In the genomic region with DNA sequence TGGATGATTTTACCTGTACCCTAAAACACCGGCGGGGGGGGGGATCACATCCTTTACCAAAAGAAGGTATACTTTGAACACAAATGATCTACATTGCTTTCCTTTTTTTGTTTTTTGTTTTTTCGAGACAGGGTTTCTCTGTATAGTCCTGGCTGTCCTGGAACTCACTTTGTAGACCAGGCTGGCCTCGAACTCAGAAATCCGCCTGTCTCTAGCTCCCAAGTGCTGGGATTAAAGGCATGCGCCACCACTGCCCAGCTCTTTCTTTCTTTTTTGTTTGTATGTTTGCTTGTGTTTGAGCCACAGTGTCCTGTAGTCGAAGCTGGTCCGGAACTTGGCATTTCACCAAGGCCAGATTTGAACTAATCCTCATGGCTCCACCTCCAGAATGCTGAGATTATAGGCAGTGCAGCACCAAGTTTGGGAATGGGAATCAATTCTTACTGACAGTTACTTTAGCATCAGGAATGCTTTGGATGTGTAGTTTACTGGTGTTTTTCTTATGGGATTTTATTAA, we compare ENCODE assay signal across 8 mouse cellular contexts. TPM values are rescaled to one million over a fixed set of nuclear protein-coding genes. Genes with fewer than 3 reads are reported as not detected.
DNase-seq lines count a peak whose midpoint lies in the region; ATAC-seq and TF ChIP-seq lines count a peak whose summit lies in the region.

No protein-coding gene starts in this region.

- H3K9me3 ChIP-seq in limb, embryonic 10.5 days (replicated peaks) = no peaks in the 10 kb centered on the region
- H3K9me3 ChIP-seq in midbrain, embryonic 14.5 days (ENCODE audit: control insufficient read depth, low read length) = no peaks in the 10 kb centered on the region

- WGBS in limb, embryonic 10.5 days = 52% methylated on average over 8 of the region's 8 CpGs
- WGBS in midbrain, embryonic 14.5 days = 45% methylated on average over 8 of the region's 8 CpGs

- H3K79me2 ChIP-seq in C2C12 (ENCODE audit: control insufficient read depth, insufficient read depth) = no peaks in the 10 kb centered on the region

- peak overlapping the region; percentile 84 for H3K27ac ChIP-seq in limb, embryonic 10.5 days
- peak overlapping the region; percentile 85; the same call in 1 of the 2 replicates for H3K27ac ChIP-seq in midbrain, embryonic 14.5 days (replicated peaks; ENCODE audit: low read depth, low read length)

- ATAC-seq in midbrain, embryonic 14.5 days (ENCODE audit: low FRiP score, low TSS enrichment) = 0 out of 2 replicates have a peak, but pooled peaks have one; percentile 10

- peak; percentile 6 for DNase-seq in embryo, embryonic 10 days (ENCODE audit: low spot score)
- no peak for DNase-seq in embryo, embryonic 9.5 days (ENCODE audit: extremely low spot score)
- peak; percentile 63 to 66 for DNase-seq in cerebellum, postnatal 10 days
- peak; percentile 18 for DNase-seq in heart, postnatal 4 days
- DNase-seq in limb, embryonic 10.5 days (ENCODE audit: low spot score) = no peak
- peak; percentile 45 for DNase-seq in midbrain, embryonic 14.5 days
- no peak for DNase-seq in frontal cortex, adult 2 months (ENCODE audit: extremely low spot score in 1 of 2, low spot score in 1 of 2)

- peak overlapping the region; percentile 45 for H3K4me2 ChIP-seq in midbrain, embryonic 14.5 days (ENCODE audit: low read length)

- H3K4me1 ChIP-seq in limb, embryonic 10.5 days = no peaks in the 10 kb centered on the region
- no peaks in the 10 kb centered on the region for H3K4me1 ChIP-seq in midbrain, embryonic 14.5 days (ENCODE audit: control insufficient read depth, insufficient read depth, low read length)

- H3K27me3 ChIP-seq in C2C12 (ENCODE audit: control insufficient read depth, insufficient read depth, insufficient read length) = no peaks in the 10 kb centered on the region
- no peaks in the 10 kb centered on the region for H3K27me3 ChIP-seq in limb, embryonic 10.5 days (ENCODE audit: low read depth, poor library complexity, severe bottlenecking)
- no peaks in the 10 kb centered on the region for H3K27me3 ChIP-seq in midbrain, embryonic 14.5 days (ENCODE audit: control insufficient read depth, insufficient read depth, low read length)

- H3K9ac ChIP-seq in midbrain, embryonic 14.5 days (replicated peaks; ENCODE audit: low read length) = peak overlapping the region; percentile 51; the same call in 1 of the 2 replicates

- TF ChIP-seq CTCF in C2C12 (IDR thresholded peaks at IDR 0.05; ENCODE audit: control insufficient read depth, insufficient read depth, insufficient read length) = no peak

- peak overlapping the region; percentile 34 for H3K4me3 ChIP-seq in C2C12 (ENCODE audit: insufficient read depth, poor library complexity, severe bottlenecking)
- peak overlapping the region; percentile 56 for H3K4me3 ChIP-seq in limb, embryonic 10.5 days
- H3K4me3 ChIP-seq in midbrain, embryonic 14.5 days (replicated peaks; ENCODE audit: low read depth, low read length) = peak overlapping the region; percentile 41

- peak overlapping the region; percentile 49 for H3ac ChIP-seq in C2C12 (ENCODE audit: control insufficient read depth, insufficient read length, low read depth)

- no peaks in the 10 kb centered on the region for H3K36me3 ChIP-seq in C2C12 (ENCODE audit: control insufficient read depth, insufficient read depth)
- no peaks in the 10 kb centered on the region for H3K36me3 ChIP-seq in limb, embryonic 10.5 days
- no peaks in the 10 kb centered on the region for H3K36me3 ChIP-seq in midbrain, embryonic 14.5 days (ENCODE audit: control insufficient read depth, insufficient read depth, low read length)

- H3K79me3 ChIP-seq in C2C12 (ENCODE audit: low read depth) = no peaks in the 10 kb centered on the region

TF ChIP-seq in C2C12, 6 proteins besides CTCF, POLR2A, EP300 and RAD21:
- TF ChIP-seq MYOG (IDR thresholded peaks at IDR 0.05; ENCODE audit: control insufficient read depth, extremely low read depth, insufficient read length) (no peak), CEBPB (IDR thresholded peaks at IDR 0.05; ENCODE audit: low read depth) (no peak), MAX (IDR thresholded peaks at IDR 0.05) (no peak), USF1 (IDR thresholded peaks at IDR 0.05; ENCODE audit: low read depth) (no peak), FOSL1 (IDR thresholded peaks at IDR 0.05; ENCODE audit: insufficient read depth, low read length, poor library complexity, severe bottlenecking) (no peak), MYOD1 (IDR thresholded peaks at IDR 0.05; ENCODE audit: control insufficient read depth, insufficient read length, low read depth) (no peak)

RNA-seq across cellular contexts. Expression of gene Tmem29, which starts 0.5 kb away (rescaled TPM):
- 14.3 TPM for polyA plus RNA-seq in C2C12 (2012; fragmentation: generic; extraction: Trizol)
- total RNA-seq in heart, postnatal 4 days (2021) = 1 to 10 TPM; 8.2 to 8.4 TPM
- 41.4 and 45.7 TPM in 2 replicates for polyA plus RNA-seq in limb, embryonic 10.5 days (2016; fragmentation: Nextera tagmentation; extraction: Ambion mirVana)
- polyA plus RNA-seq in midbrain, embryonic 14.5 days (2014; fragmentation: Nextera tagmentation; extraction: Ambion mirVana) = 75.1 and 82.5 TPM in 2 replicates
- polyA plus RNA-seq in frontal cortex, adult 2 months (2012; rRNA removed) = 41.1 and 44.0 TPM in 2 replicates

Comparison
In these comparisons a context has a peak if more than half of its experiments do, and no peak if none do; other contexts are left out.
1. DNase-seq: peak in embryo, embryonic 10 days (single experiment), cerebellum, postnatal 10 days (2 of 2), heart, postnatal 4 days (single experiment) and midbrain, embryonic 14.5 days (single experiment); none in embryo, embryonic 9.5 days (single experiment), limb, embryonic 10.5 days (single experiment) and frontal cortex, adult 2 months (0 of 2).
2. Peak in every context shown above with its lines, with median percentiles within 50 percentile points of each other: H3K4me3 ChIP-seq.